Mouse (Mus musculus): ENCODE data around the gene Nell1.
A peak's percentile ranks its signal among the peaks of the same experiment; 100 is the strongest.

DNA sequence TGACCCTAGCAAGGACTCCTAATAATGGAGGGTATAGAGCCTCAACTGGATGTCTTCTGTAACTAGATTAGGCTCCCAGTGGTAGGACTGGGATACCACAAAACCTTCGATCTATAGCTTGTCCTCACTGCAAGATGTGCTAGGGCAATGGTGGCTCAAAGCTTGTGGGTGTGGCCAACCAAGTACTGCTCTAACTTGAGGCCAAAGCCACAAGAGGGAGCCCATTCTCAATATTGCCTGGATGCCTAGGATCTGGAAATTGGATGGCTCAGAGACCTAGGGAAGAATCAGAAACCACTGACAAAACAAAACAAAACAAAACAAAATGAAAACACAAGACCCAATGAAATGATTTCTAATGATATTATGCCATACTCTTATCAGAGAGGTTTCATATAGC, 809.0 kb downstream of the Nell1 start:
- TF ChIP-seq POLR2A (IDR thresholded peaks at IDR 0.05; ENCODE audit: extremely low read depth, insufficient read depth, low read length) (no peak), CTCF (IDR thresholded peaks at IDR 0.05; ENCODE audit: low read depth, low read length) (peak; percentile 12; the same call in 1 of the 2 replicates)

Measured in liver, adult 2 months (tissue).